Mouse (Mus musculus): Measurements from ENCODE around the gene Tex28. TPM values are rescaled to one million over a fixed set of nuclear protein-coding genes. Genes with fewer than 3 reads are reported as not detected.
"Not testable (repeated sequence)": the region's sequence is repeated elsewhere in the genome, so short reads cannot be mapped to it uniquely, and the experiment has no call there.

The Tex28 gene
- polyA plus RNA-seq (2015; fragmentation: Nextera tagmentation; extraction: Ambion mirVana) = not detected in 2 replicates

DNA sequence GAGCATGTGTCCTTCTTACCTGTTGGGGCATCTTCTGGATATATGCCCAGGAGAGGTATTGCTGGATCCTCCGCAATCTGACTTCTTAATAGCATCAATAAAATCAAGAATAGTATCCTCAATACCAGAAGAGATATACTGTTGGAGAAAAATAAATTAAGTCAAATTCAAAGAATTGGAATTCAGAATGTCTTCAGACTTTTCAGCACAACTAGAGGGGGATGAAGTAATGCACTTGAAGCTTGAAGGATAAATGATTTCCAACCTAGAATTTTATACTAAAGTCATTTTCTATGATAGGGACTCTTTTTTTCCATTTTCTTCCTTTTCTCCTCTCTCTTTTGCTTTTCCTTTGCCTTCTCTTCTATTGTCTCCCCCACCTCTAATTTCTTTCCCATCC, at the start of gene Tex28:
Gene Tex28, minus strand, starts transcription at position 101 of the 400 bp plus-strand sequence.
- no peak within 1 kb of the TSS for H3K4me2 ChIP-seq
- H3K27ac ChIP-seq (replicated peaks) = no peak within 1 kb of the TSS
- ATAC-seq (ENCODE audit: low FRiP score) = no peak
- no peaks in the 10 kb centered on the region for H3K9me3 ChIP-seq (replicated peaks)
- H3K4me1 ChIP-seq = no peaks in the 10 kb centered on the region
- no peak within 1 kb of the TSS for H3K4me3 ChIP-seq (replicated peaks)
- no peak within 1 kb of the TSS for H3K9ac ChIP-seq (replicated peaks)
- H3K27me3 ChIP-seq (replicated peaks) = no peaks in the 10 kb centered on the region
- WGBS = 97% methylated on average over 1 of the region's 1 CpGs
- no peaks in the 10 kb centered on the region for H3K36me3 ChIP-seq

- Histone ChIP-seq H3K4me3 (replicated peaks) (no peak overlapping the region), H3K27ac (replicated peaks) (no peak overlapping the region), H3K4me1 (no peaks in the 10 kb centered on the region), H3K4me2 (no peak overlapping the region), H3K9me3 (replicated peaks) (no peaks in the 10 kb centered on the region), H3K27me3 (replicated peaks) (no peaks in the 10 kb centered on the region), H3K36me3 (no peaks in the 10 kb centered on the region), H3K9ac (replicated peaks) (no peak overlapping the region)
- WGBS = 91% methylated on average over 2 of the region's 2 CpGs
- no peak for ATAC-seq (ENCODE audit: low FRiP score)
These were observed 35.9 kb upstream of the Tex28 start for GRCm38 (mm10) chrX:74203556-74203955.

DNA sequence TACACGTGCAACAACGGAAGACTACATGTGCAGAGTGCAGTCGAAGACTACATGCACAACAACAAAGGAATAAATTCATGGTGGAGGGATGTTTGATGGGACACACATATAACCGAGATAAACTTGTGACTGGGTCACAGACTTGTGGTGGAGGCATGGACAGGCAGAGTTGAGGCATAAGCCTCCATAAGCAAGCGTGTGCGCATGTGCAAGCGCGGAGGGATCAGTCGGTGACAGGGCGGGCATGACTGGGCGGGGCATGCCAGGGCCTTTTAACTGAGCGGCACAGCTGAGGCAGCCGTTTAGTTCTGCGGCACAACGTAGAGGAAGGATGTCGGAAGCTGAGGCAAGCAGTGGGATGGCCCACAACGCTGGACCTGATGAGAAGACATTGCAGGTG, 9.3 kb upstream of the Tex28 start, which contains the start of gene Tktl1:
Gene Tktl1, plus strand, starts transcription at position 301 of the 400 bp plus-strand sequence.
- ATAC-seq (ENCODE audit: low FRiP score) = no peak
- WGBS = 90% methylated on average over 17 of the region's 17 CpGs
- no peaks in the 10 kb centered on the region for H3K27me3 ChIP-seq (replicated peaks)
- H3K9ac ChIP-seq (replicated peaks) = no peak within 1 kb of the TSS
- no peaks in the 10 kb centered on the region for H3K4me1 ChIP-seq
- H3K4me3 ChIP-seq (replicated peaks) = no peak within 1 kb of the TSS
- no peaks in the 10 kb centered on the region for H3K9me3 ChIP-seq (replicated peaks)
- H3K36me3 ChIP-seq = no peaks in the 10 kb centered on the region
- H3K27ac ChIP-seq (replicated peaks) = no peak within 1 kb of the TSS
- H3K4me2 ChIP-seq = no peak within 1 kb of the TSS

GRCm38 (mm10) chrX:74135263-74135662, 32.4 kb downstream of the Tex28 start, which contains the start of gene Mecp2:
Gene Mecp2 (minus strand): TSS chrX:74135363.
- H3K9me3 ChIP-seq (replicated peaks); H3K27me3 ChIP-seq (replicated peaks); H3K4me2 ChIP-seq; H3K27ac ChIP-seq (replicated peaks); H3K36me3 ChIP-seq; H3K9ac ChIP-seq (replicated peaks); H3K4me3 ChIP-seq (replicated peaks); ATAC-seq (ENCODE audit: low FRiP score); H3K4me1 ChIP-seq: not testable (repeated sequence)
- WGBS = 31% methylated on average over 1 of the region's 1 CpGs

DNA sequence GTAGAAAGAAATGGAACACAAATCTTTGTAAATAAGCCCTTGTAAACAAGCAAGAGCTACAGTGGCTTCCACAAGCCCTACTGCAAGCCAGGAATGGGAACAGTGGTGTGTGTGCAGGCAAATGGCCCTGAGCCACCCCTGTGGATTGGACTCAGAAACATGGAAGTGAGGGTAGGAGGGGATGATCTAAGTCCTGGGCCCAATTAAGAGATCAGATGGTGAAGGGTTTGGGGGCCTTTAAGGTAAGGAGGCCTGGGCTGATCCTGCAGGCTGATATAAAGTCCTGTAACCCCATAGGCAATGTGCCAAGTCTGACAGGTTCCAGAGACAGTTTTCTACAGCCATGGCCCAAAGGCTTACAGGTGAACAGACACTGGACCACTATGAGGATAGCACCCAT, 40.5 kb downstream of the Tex28 start, which contains the start of gene Opn1mw:
Gene Opn1mw, plus strand, starts transcription at position 301 of the 400 bp plus-strand sequence.
- H3K36me3 ChIP-seq = no peaks in the 10 kb centered on the region

DNA sequence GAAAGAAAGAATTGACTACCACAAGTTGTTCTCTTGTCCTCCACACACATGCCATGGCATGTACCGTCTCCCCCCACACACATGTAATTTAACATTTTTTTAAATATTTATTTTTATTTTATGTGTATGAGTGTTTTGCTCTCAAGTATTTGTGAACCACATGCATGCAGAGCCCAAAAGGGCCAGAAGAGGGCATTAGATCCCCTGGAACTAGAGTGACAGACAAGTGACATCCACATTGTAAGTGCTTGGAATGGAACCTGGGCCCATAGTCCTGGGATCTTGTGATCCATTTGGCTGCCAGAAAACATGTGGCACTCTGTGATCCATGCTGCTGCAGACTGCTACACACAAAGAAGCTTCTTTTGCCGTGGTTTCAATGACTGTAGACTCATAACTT, 42.7 kb downstream of the Tex28 start:
- 66% methylated on average over 2 of the region's 2 CpGs for WGBS
- H3K4me2 ChIP-seq = no peak overlapping the region
- H3K4me3 ChIP-seq (replicated peaks) = no peak overlapping the region
- H3K4me1 ChIP-seq = no peaks in the 10 kb centered on the region
- no peaks in the 10 kb centered on the region for H3K27me3 ChIP-seq (replicated peaks)
- no peaks in the 10 kb centered on the region for H3K9me3 ChIP-seq (replicated peaks)
- no peak overlapping the region for H3K27ac ChIP-seq (replicated peaks)
- no peak overlapping the region for H3K9ac ChIP-seq (replicated peaks)
- no peaks in the 10 kb centered on the region for H3K36me3 ChIP-seq
- ATAC-seq (ENCODE audit: low FRiP score) = no peak

More for the DNA sequence above, 40.5 kb downstream of the Tex28 start, which contains the start of gene Opn1mw:
- H3K9me3 ChIP-seq (replicated peaks) = no peaks in the 10 kb centered on the region
- no peak within 1 kb of the TSS for H3K9ac ChIP-seq (replicated peaks)
- H3K4me2 ChIP-seq = no peak within 1 kb of the TSS
- no peaks in the 10 kb centered on the region for H3K4me1 ChIP-seq
- H3K4me3 ChIP-seq (replicated peaks) = no peak within 1 kb of the TSS
- H3K27me3 ChIP-seq (replicated peaks) = no peaks in the 10 kb centered on the region
- no peak for ATAC-seq (ENCODE audit: low FRiP score)
- H3K27ac ChIP-seq (replicated peaks) = no peak within 1 kb of the TSS

- Histone ChIP-seq H3K36me3 (no peaks in the 10 kb centered on the region), H3K4me1 (no peaks in the 10 kb centered on the region), H3K27me3 (replicated peaks) (no peaks in the 10 kb centered on the region), H3K9me3 (replicated peaks) (no peaks in the 10 kb centered on the region), H3K4me2 (peak overlapping the region; percentile 47), H3K4me3 (replicated peaks) (peak overlapping the region; percentile 27), H3K27ac (replicated peaks) (no peak overlapping the region), H3K9ac (replicated peaks) (no peak overlapping the region)
- ATAC-seq (ENCODE audit: low FRiP score) = peak; percentile 76
- WGBS = 25% methylated on average over 10 of the region's 10 CpGs
These were observed 52.1 kb downstream of the Tex28 start for GRCm38 (mm10) chrX:74115511-74115910.

GRCm38 (mm10) chrX:74114036-74114435, 53.6 kb downstream of the Tex28 start:
- ATAC-seq (ENCODE audit: low FRiP score) = no peak

GRCm38 (mm10) chrX:74108747-74109146, 58.9 kb downstream of the Tex28 start:
- H3K9me3 ChIP-seq (replicated peaks) = no peaks in the 10 kb centered on the region
- WGBS = 51% methylated on average over 3 of the region's 3 CpGs

More at GRCm38 (mm10) chrX:74114036-74114435, 53.6 kb downstream of the Tex28 start:
- Histone ChIP-seq H3K4me3 (replicated peaks) (no peak overlapping the region), H3K36me3 (no peaks in the 10 kb centered on the region), H3K4me1 (no peaks in the 10 kb centered on the region), H3K9me3 (replicated peaks) (no peaks in the 10 kb centered on the region), H3K27me3 (replicated peaks) (no peaks in the 10 kb centered on the region), H3K9ac (replicated peaks) (no peak overlapping the region), H3K27ac (replicated peaks) (no peak overlapping the region), H3K4me2 (no peak overlapping the region)

GRCm38 (mm10) chrX:74105916-74106315, 61.7 kb downstream of the Tex28 start:
- Histone ChIP-seq H3K4me2 (no peak overlapping the region), H3K27ac (replicated peaks) (no peak overlapping the region), H3K27me3 (replicated peaks) (no peaks in the 10 kb centered on the region), H3K4me1 (no peaks in the 10 kb centered on the region), H3K4me3 (replicated peaks) (no peak overlapping the region), H3K9ac (replicated peaks) (no peak overlapping the region), H3K36me3 (no peaks in the 10 kb centered on the region), H3K9me3 (replicated peaks) (no peaks in the 10 kb centered on the region)
- ATAC-seq (ENCODE audit: low FRiP score) = no peak
- WGBS = 65% methylated on average over 2 of the region's 2 CpGs

More at GRCm38 (mm10) chrX:74108747-74109146, 58.9 kb downstream of the Tex28 start:
- Histone ChIP-seq H3K4me1 (no peaks in the 10 kb centered on the region), H3K27me3 (replicated peaks) (no peaks in the 10 kb centered on the region), H3K9ac (replicated peaks) (no peak overlapping the region), H3K4me2 (no peak overlapping the region), H3K4me3 (replicated peaks) (no peak overlapping the region), H3K36me3 (no peaks in the 10 kb centered on the region), H3K27ac (replicated peaks) (no peak overlapping the region)
- ATAC-seq (ENCODE audit: low FRiP score) = no peak

DNA sequence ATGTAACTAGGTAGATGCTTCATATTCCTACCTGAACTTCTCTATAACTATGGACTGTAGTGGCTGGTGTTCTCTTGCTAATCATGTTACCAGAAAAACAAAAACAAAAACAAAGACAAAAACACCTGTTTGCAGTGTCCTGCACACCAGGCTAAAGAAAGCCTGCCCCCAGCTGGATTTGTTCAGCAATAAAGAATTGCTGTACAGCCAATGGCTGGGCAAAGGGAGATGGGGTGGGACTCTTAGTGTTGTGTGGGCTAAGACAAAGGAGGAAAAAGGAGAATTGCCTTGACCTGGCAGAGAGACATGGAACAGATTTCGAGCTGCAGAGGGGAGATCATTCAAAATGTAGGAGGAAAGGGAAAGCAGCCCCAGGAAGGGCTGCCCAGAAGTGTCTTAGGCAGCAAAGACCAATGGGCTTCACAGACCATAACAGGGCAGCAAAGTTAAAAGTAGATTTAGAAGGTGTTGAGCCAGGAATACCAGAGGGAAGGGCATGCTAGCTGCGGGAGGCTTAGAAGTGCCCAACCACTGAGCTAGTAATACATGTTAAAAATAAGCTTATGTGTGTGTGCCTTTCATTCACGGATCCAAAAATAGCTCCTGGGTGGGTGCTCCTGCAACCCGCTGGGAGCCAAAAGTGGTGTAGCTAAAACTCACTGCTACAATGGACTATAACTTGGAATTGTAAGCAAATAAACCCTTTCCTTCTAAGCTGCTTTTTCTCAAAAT, 64.0 kb downstream of the Tex28 start:
- no peak overlapping the region for H3K27ac ChIP-seq (replicated peaks)
- no peaks in the 10 kb centered on the region for H3K4me1 ChIP-seq
- no peaks in the 10 kb centered on the region for H3K9me3 ChIP-seq (replicated peaks)
- WGBS = 68% methylated on average over 4 of the region's 4 CpGs
- no peaks in the 10 kb centered on the region for H3K36me3 ChIP-seq
- no peak overlapping the region for H3K4me3 ChIP-seq (replicated peaks)
- no peak for ATAC-seq (ENCODE audit: low FRiP score)
- H3K4me2 ChIP-seq = no peak overlapping the region
- H3K9ac ChIP-seq (replicated peaks) = no peak overlapping the region
- H3K27me3 ChIP-seq (replicated peaks) = no peaks in the 10 kb centered on the region
